Mouse (Mus musculus) CH12.LX (cell line): ENCODE data around the gene Il17rb. TPM values are rescaled to one million over a fixed set of nuclear protein-coding genes. Genes with fewer than 3 reads are reported as not detected.

Experiments used
- DNase-seq: peaks from one replicate; pipeline ENCODE4 v3.0.0-alpha.2; 2013; ENCODE audit errors: extremely low read depth
- H3K27ac ChIP-seq: 2 replicates; pipeline ENCODE4 v1.5.1; 2012; ENCODE audit warnings: low read depth, mild to moderate bottlenecking, control low read depth, moderate library complexity; ENCODE audit not compliant: insufficient read depth
- H3K27me3 ChIP-seq: replicated peaks from 2 replicates; pipeline ENCODE3; 2012; ENCODE audit warnings: inconsistent platforms
- H3K36me3 ChIP-seq, 2 experiments: replicated peaks in 1 of 2; 2 replicates each; pipeline versions ENCODE3 to v1.6.1; 2012; ENCODE audit warnings: inconsistent platforms in 1 of 2, low read length in 1 of 2, mild to moderate bottlenecking in 1 of 2, mixed read lengths in 1 of 2, moderate library complexity in 1 of 2; ENCODE audit not compliant: control insufficient read depth in 1 of 2, insufficient read depth in 1 of 2
- H3K4me1 ChIP-seq, 2 experiments: 2 replicates each; pipeline ENCODE4 v1.6.1; 2012; ENCODE audit warnings: inconsistent platforms in 1 of 2, moderate library complexity in 1 of 2; ENCODE audit not compliant: insufficient read depth in 2 of 2, control insufficient read depth in 1 of 2
- H3K4me2 ChIP-seq: 2 replicates; pipeline ENCODE4 v1.6.1; 2012; ENCODE audit warnings: low read depth, mild to moderate bottlenecking, control low read depth; ENCODE audit not compliant: poor library complexity, insufficient read depth, severe bottlenecking
- H3K4me3 ChIP-seq, 3 experiments: fragments of 150-350 bp in 1 of 3; sonication (generic) in 1 of 3; replicated peaks in 1 of 3; 2 replicates each; pipeline versions ENCODE3 to v1.5.1; 2011 to 2012; ENCODE audit warnings: low read depth in 2 of 3, low read length in 2 of 3, mild to moderate bottlenecking in 2 of 3, moderate library complexity in 2 of 3, control low read depth in 1 of 3, improper control_type of control experiment in 1 of 3, inconsistent platforms in 1 of 3, mixed read lengths in 1 of 3; ENCODE audit not compliant: poor library complexity in 1 of 3
- H3K79me2 ChIP-seq: replicated peaks from 2 replicates; pipeline ENCODE4 v1.6.1; 2012; ENCODE audit warnings: mild to moderate bottlenecking, moderate library complexity; ENCODE audit not compliant: control insufficient read depth, poor library complexity, insufficient read depth, severe bottlenecking; ENCODE audit errors: extremely low read depth
- H3K9ac ChIP-seq: 2 replicates; pipeline ENCODE4 v1.6.1; 2012; ENCODE audit warnings: low read depth, mild to moderate bottlenecking, control low read depth, moderate library complexity; ENCODE audit not compliant: insufficient read depth
- H3K9me3 ChIP-seq: replicated peaks from 2 replicates; pipeline ENCODE3; 2012; ENCODE audit warnings: low read length, inconsistent platforms, mixed read lengths
- BHLHE40 ChIP-seq: IDR thresholded peaks from 2 replicates; pipeline ENCODE4 v1.6.1; 2011; ENCODE audit warnings: mild to moderate bottlenecking, low read depth, low read length, improper control_type of control experiment
- CHD2 ChIP-seq: IDR thresholded peaks from 2 replicates; pipeline ENCODE4 v1.6.1; 2011; ENCODE audit warnings: low read length, improper control_type of control experiment
- CTCF ChIP-seq, 2 experiments: IDR thresholded peaks in 1 of 2; conservative IDR thresholded peaks in 1 of 2; 2 replicates each; pipeline ENCODE4 v1.5.1; 2011 to 2012; ENCODE audit warnings: low read depth in 2 of 2, low read length in 2 of 2, improper control_type of control experiment in 1 of 2, inconsistent platforms in 1 of 2, mild to moderate bottlenecking in 1 of 2, moderate library complexity in 1 of 2
- EP300 ChIP-seq: IDR thresholded peaks from 2 replicates; pipeline ENCODE4 v1.6.1; 2011; ENCODE audit warnings: low read length, improper control_type of control experiment
- GABPA ChIP-seq: IDR thresholded peaks from 2 replicates; pipeline ENCODE4 v1.6.1; 2012; ENCODE audit warnings: low read depth, low read length, improper control_type of control experiment, inconsistent platforms; ENCODE audit not compliant: insufficient replicate concordance
- JUN ChIP-seq: IDR thresholded peaks from 2 replicates; pipeline ENCODE4 v1.6.1; 2011; ENCODE audit warnings: low read depth, mild to moderate bottlenecking, low read length, improper control_type of control experiment, moderate library complexity; ENCODE audit not compliant: insufficient read depth
- JUND ChIP-seq: conservative IDR thresholded peaks from 2 replicates; pipeline ENCODE4 v1.6.1; 2011; ENCODE audit warnings: low read depth, low read length, improper control_type of control experiment
- KAT2A ChIP-seq: IDR thresholded peaks from 2 replicates; pipeline ENCODE4 v1.6.1; 2012; ENCODE audit warnings: low read length, improper control_type of control experiment, inconsistent platforms; ENCODE audit not compliant: insufficient replicate concordance
- MAFK ChIP-seq: IDR thresholded peaks from 2 replicates; pipeline ENCODE4 v1.6.1; 2011; ENCODE audit warnings: low read length, improper control_type of control experiment; ENCODE audit not compliant: insufficient replicate concordance
- MAX ChIP-seq: IDR thresholded peaks from 2 replicates; pipeline ENCODE4 v1.6.1; 2011; ENCODE audit warnings: low read length, improper control_type of control experiment
- MEF2A ChIP-seq: IDR thresholded peaks from 2 replicates; pipeline ENCODE4 v1.6.1; 2014; ENCODE audit warnings: low read depth, mild to moderate bottlenecking, inconsistent platforms, low read length, improper control_type of control experiment, borderline replicate concordance
- MXI1 ChIP-seq: IDR thresholded peaks from 2 replicates; pipeline ENCODE4 v1.6.1; 2011; ENCODE audit warnings: mild to moderate bottlenecking, low read depth, low read length, improper control_type of control experiment
- MYC ChIP-seq: IDR thresholded peaks from 2 replicates; pipeline ENCODE4 v1.6.1; 2011; ENCODE audit warnings: low read depth, mild to moderate bottlenecking, improper control_type of control experiment, low read length
- NRF1 ChIP-seq: IDR thresholded peaks from 2 replicates; pipeline ENCODE4 v1.6.1; 2014; ENCODE audit warnings: low read depth, mild to moderate bottlenecking, inconsistent platforms, low read length, improper control_type of control experiment, moderate library complexity
- PAX5 ChIP-seq: IDR thresholded peaks from 2 replicates; pipeline ENCODE4 v1.6.1; 2012; ENCODE audit warnings: low read length, inconsistent platforms, mixed read lengths
- RAD21 ChIP-seq: IDR thresholded peaks from 2 replicates; pipeline ENCODE4 v1.6.1; 2011; ENCODE audit warnings: low read depth, mild to moderate bottlenecking, low read length, improper control_type of control experiment, moderate library complexity
- RCOR1 ChIP-seq: conservative IDR thresholded peaks from 2 replicates; pipeline ENCODE4 v1.6.1; 2012; ENCODE audit warnings: low read depth, mild to moderate bottlenecking, inconsistent platforms, low read length, improper control_type of control experiment
- SIN3A ChIP-seq: IDR thresholded peaks from 2 replicates; pipeline ENCODE4 v1.6.1; 2012; ENCODE audit warnings: low read length, improper control_type of control experiment, inconsistent platforms
- SMC3 ChIP-seq: IDR thresholded peaks from 2 replicates; pipeline ENCODE4 v1.6.1; 2011; ENCODE audit warnings: low read depth, low read length, improper control_type of control experiment
- TBP ChIP-seq: conservative IDR thresholded peaks from 2 replicates; pipeline ENCODE4 v1.6.1; 2011; ENCODE audit warnings: low read depth, low read length, improper control_type of control experiment
- TCF12 ChIP-seq: IDR thresholded peaks from 2 replicates; pipeline ENCODE4 v1.6.1; 2014; ENCODE audit warnings: low read depth, mild to moderate bottlenecking, inconsistent platforms, low read length, improper control_type of control experiment
- USF1 ChIP-seq: IDR thresholded peaks from 2 replicates; pipeline ENCODE4 v1.6.1; 2014; ENCODE audit warnings: low read depth, mild to moderate bottlenecking, inconsistent platforms, low read length, improper control_type of control experiment
- USF2 ChIP-seq: conservative IDR thresholded peaks from 2 replicates; pipeline ENCODE4 v1.6.1; 2011; ENCODE audit warnings: low read depth, low read length, improper control_type of control experiment
- dilution Hi-C: fragments of 300-500 bp; cut with MboI; formaldehyde crosslinking; loops from 2 replicates; pipeline ENCODE4 v1.14.3; 2020; ENCODE audit warnings: low sequenced_read_pairs; ENCODE audit not compliant: extremely low pct_unique_long_range_greater_than_20kb, extremely low pct_ligation_motif_present
- in situ Hi-C: fragments of 300-500 bp; cut with MboI; formaldehyde crosslinking; loops from 3 replicates; pipeline ENCODE4 v1.14.3; 2019; ENCODE audit warnings: low sequenced_read_pairs, low pct_ligation_motif_present, low pct_unique_long_range_greater_than_20kb, mixed read lengths
- polyA plus RNA-seq: library from polyadenylated mRNA; unstranded; fragments of >175 nt; gene quantifications from 2 replicates; pipeline ENCODE4 v1.2.1, GENCODE M21; 2012; ENCODE audit warnings: low read depth; ENCODE audit not compliant: insufficient read length
- total RNA-seq, 2 experiments: library from RNA; depleted of rRNA; stranded (reverse); fragments of 300-350 nt in 1 of 2; fragments of >200 nt in 1 of 2; gene quantifications; 2 replicates each; pipeline ENCODE4 v1.2.3; 2012 to 2014

The Il17rb gene
- total and polyA plus RNA-seq, 3 experiments, result 5.0 to 12.9 (median 6.7) TPM

GRCm38 (mm10) chr14:30048049-30048448 is 39.4 kb upstream of the Il17rb start:
- in situ Hi-C loops (no loop called here), dilution Hi-C loops (no loop called here)
- H3K27me3 ChIP-seq, result no peaks in the 10 kb centered on the region
- no peak for TF ChIP-seq TCF12
- TF ChIP-seq MAFK, result no peak
- TF ChIP-seq EP300, result no peak
- peak; percentile 15; the same call in 1 of the 2 replicates for TF ChIP-seq SMC3
- no peak for TF ChIP-seq JUN
- no peak for TF ChIP-seq MEF2A
- TF ChIP-seq JUND, result no peak
- TF ChIP-seq USF2, result no peak
- TF ChIP-seq SIN3A, result no peak
- TF ChIP-seq USF1, result no peak
- no peak for TF ChIP-seq CHD2
- peak; percentile 13 for TF ChIP-seq RAD21
- TF ChIP-seq MAX, result no peak
- TF ChIP-seq PAX5, result no peak
- TF ChIP-seq TBP, result no peak
- TF ChIP-seq CTCF (conservative IDR thresholded peaks at IDR 0.05 in 1 of 2, IDR thresholded peaks at IDR 0.05 in 1 of 2; ENCODE audit: low read depth in 2 of 2, low read length in 2 of 2), result peak; percentile 25 to 45; a peak in 3 of 4 replicates
- TF ChIP-seq NRF1, result no peak
- no peaks in the 10 kb centered on the region for H3K79me2 ChIP-seq
- H3K9me3 ChIP-seq, result no peaks in the 10 kb centered on the region
- DNase-seq, result no peak
- no peak overlapping the region for H3K4me3 ChIP-seq
- no peak overlapping the region for H3K27ac ChIP-seq
- H3K36me3 ChIP-seq, result no peaks in the 10 kb centered on the region
- H3K9ac ChIP-seq, result no peak overlapping the region
- H3K4me1 ChIP-seq, result peaks cover 4 to 9% of the 10 kb centered on the region in 2 experiments; a peak in 3 of 4 replicates
- H3K4me2 ChIP-seq, result no peak overlapping the region

GRCm38 (mm10) chr14:30046976-30047375 is 38.3 kb upstream of the Il17rb start:
- H3K27ac ChIP-seq, result no peak overlapping the region
- no peaks in the 10 kb centered on the region for H3K36me3 ChIP-seq
- H3K4me1 ChIP-seq, result peaks cover 0 to 9% of the 10 kb centered on the region in 2 experiments; a peak in 2 of 4 replicates
- H3K4me3 ChIP-seq, result no peak overlapping the region
- in situ Hi-C loops (no loop called here), dilution Hi-C loops (no loop called here)
- H3K79me2 ChIP-seq, result no peaks in the 10 kb centered on the region
- no peak overlapping the region for H3K9ac ChIP-seq
- no peak for DNase-seq
- H3K4me2 ChIP-seq, result no peak overlapping the region
- no peaks in the 10 kb centered on the region for H3K27me3 ChIP-seq
- no peaks in the 10 kb centered on the region for H3K9me3 ChIP-seq
- TF ChIP-seq GABPA (no peak), RCOR1 (no peak), MXI1 (no peak), EP300 (no peak), TCF12 (no peak), MAFK (no peak), KAT2A (no peak), CTCF (conservative IDR thresholded peaks at IDR 0.05 in 1 of 2, IDR thresholded peaks at IDR 0.05 in 1 of 2; ENCODE audit: low read depth in 2 of 2, low read length in 2 of 2) (no peak), NRF1 (no peak), MYC (no peak), USF1 (no peak), JUND (no peak), RAD21 (no peak), TBP (no peak), BHLHE40 (no peak)
